Mouse (Mus musculus): ENCODE measurements around the gene Bmp4. TPM values are rescaled to one million over a fixed set of nuclear protein-coding genes. Genes with fewer than 3 reads are reported as not detected.

Gene Bmp4
- polyA plus RNA-seq (2016; fragmentation: Nextera tagmentation; extraction: Ambion mirVana) = 16.6 and 25.0 TPM in 2 replicates

- Histone ChIP-seq H3K36me3 (no peaks in the 10 kb centered on the region), H3K27ac (no peak within 1 kb of the TSS), H3K9me3 (replicated peaks) (no peaks in the 10 kb centered on the region), H3K4me2 (replicated peaks) (peak within 1 kb of the TSS; percentile 47), H3K9ac (peak within 1 kb of the TSS; percentile 36; the same call in 1 of the 2 replicates), H3K4me3 (peak within 1 kb of the TSS; percentile 19), H3K27me3 (peaks cover 76% of the 10 kb centered on the region), H3K4me1 (peaks cover 46% of the 10 kb centered on the region)
- no peak for ATAC-seq (ENCODE audit: low FRiP score)
- under 1% methylated on average over 26 of the region's 26 CpGs for WGBS
These were observed at the start of gene Bmp4 for GRCm38 (mm10) chr14:46390249-46390775. Bmp4 (minus strand) TSS chr14:46390669.

- Histone ChIP-seq H3K27ac (no peak overlapping the region), H3K4me3 (no peak overlapping the region), H3K4me2 (replicated peaks) (no peak overlapping the region), H3K4me1 (peaks cover 7% of the 10 kb centered on the region; the same call in 1 of the 2 replicates), H3K9ac (no peak overlapping the region), H3K9me3 (replicated peaks) (no peaks in the 10 kb centered on the region), H3K27me3 (no peaks in the 10 kb centered on the region), H3K36me3 (no peaks in the 10 kb centered on the region)
- ATAC-seq (ENCODE audit: low FRiP score) = no peak
- 86% methylated on average over 5 of the region's 5 CpGs for WGBS
These were observed 49.1 kb upstream of the Bmp4 start for GRCm38 (mm10) chr14:46439461-46440048.

GRCm38 (mm10) chr14:46436471-46437090 is 46.1 kb upstream of the Bmp4 start:
- Histone ChIP-seq H3K27ac (no peak overlapping the region), H3K36me3 (no peaks in the 10 kb centered on the region), H3K27me3 (no peaks in the 10 kb centered on the region), H3K9me3 (replicated peaks) (no peaks in the 10 kb centered on the region), H3K4me2 (replicated peaks) (no peak overlapping the region), H3K4me3 (no peak overlapping the region), H3K9ac (no peak overlapping the region), H3K4me1 (peaks cover 7% of the 10 kb centered on the region; the same call in 1 of the 2 replicates)
- 23% methylated on average over 9 of the region's 9 CpGs for WGBS
- ATAC-seq (ENCODE audit: low FRiP score) = no peak

GRCm38 (mm10) chr14:46430231-46430630 is 39.8 kb upstream of the Bmp4 start:
- Histone ChIP-seq H3K4me1 (no peaks in the 10 kb centered on the region), H3K36me3 (no peaks in the 10 kb centered on the region), H3K4me2 (replicated peaks) (no peak overlapping the region), H3K9ac (no peak overlapping the region), H3K27ac (no peak overlapping the region), H3K4me3 (no peak overlapping the region), H3K9me3 (replicated peaks) (no peaks in the 10 kb centered on the region), H3K27me3 (no peaks in the 10 kb centered on the region)
- WGBS = 99% methylated on average over 5 of the region's 5 CpGs
- ATAC-seq (ENCODE audit: low FRiP score) = no peak

GRCm38 (mm10) chr14:46427251-46427650 is 36.8 kb upstream of the Bmp4 start:
- Histone ChIP-seq H3K36me3 (no peaks in the 10 kb centered on the region), H3K4me3 (no peak overlapping the region), H3K27me3 (no peaks in the 10 kb centered on the region), H3K9me3 (replicated peaks) (no peaks in the 10 kb centered on the region), H3K4me2 (replicated peaks) (no peak overlapping the region), H3K9ac (no peak overlapping the region), H3K27ac (no peak overlapping the region), H3K4me1 (no peaks in the 10 kb centered on the region)
- ATAC-seq (ENCODE audit: low FRiP score) = no peak
- WGBS = 93% methylated on average over 13 of the region's 13 CpGs

GRCm38 (mm10) chr14:46421823-46422222 is 31.4 kb upstream of the Bmp4 start:
- no peak overlapping the region for H3K4me3 ChIP-seq
- no peaks in the 10 kb centered on the region for H3K9me3 ChIP-seq (replicated peaks)
- no peaks in the 10 kb centered on the region for H3K36me3 ChIP-seq
- H3K4me2 ChIP-seq (replicated peaks) = no peak overlapping the region
- H3K4me1 ChIP-seq = no peaks in the 10 kb centered on the region
- H3K9ac ChIP-seq = no peak overlapping the region
- H3K27me3 ChIP-seq = no peaks in the 10 kb centered on the region
- H3K27ac ChIP-seq = no peak overlapping the region
- ATAC-seq (ENCODE audit: low FRiP score) = no peak
- WGBS = 92% methylated on average over 3 of the region's 3 CpGs

GRCm38 (mm10) chr14:46419269-46419668 is 28.8 kb upstream of the Bmp4 start:
- WGBS = 54% methylated on average over 11 of the region's 11 CpGs
- ATAC-seq (ENCODE audit: low FRiP score) = no peak

GRCm38 (mm10) chr14:46418371-46419097 is 28.1 kb upstream of the Bmp4 start:
- Histone ChIP-seq H3K9me3 (replicated peaks) (no peaks in the 10 kb centered on the region), H3K4me1 (no peaks in the 10 kb centered on the region), H3K4me2 (replicated peaks) (no peak overlapping the region), H3K36me3 (no peaks in the 10 kb centered on the region), H3K9ac (no peak overlapping the region), H3K27me3 (no peaks in the 10 kb centered on the region), H3K27ac (no peak overlapping the region), H3K4me3 (no peak overlapping the region)
- WGBS = 72% methylated on average over 15 of the region's 15 CpGs
- no peak for ATAC-seq (ENCODE audit: low FRiP score)

More at GRCm38 (mm10) chr14:46419269-46419668, 28.8 kb upstream of the Bmp4 start:
- Histone ChIP-seq H3K27me3 (no peaks in the 10 kb centered on the region), H3K27ac (no peak overlapping the region), H3K36me3 (no peaks in the 10 kb centered on the region), H3K9ac (no peak overlapping the region), H3K4me1 (no peaks in the 10 kb centered on the region), H3K4me3 (no peak overlapping the region), H3K9me3 (replicated peaks) (no peaks in the 10 kb centered on the region), H3K4me2 (replicated peaks) (no peak overlapping the region)

GRCm38 (mm10) chr14:46412497-46413000 is 22.1 kb upstream of the Bmp4 start:
- H3K9ac ChIP-seq = no peak overlapping the region
- 83% methylated on average over 7 of the region's 7 CpGs for WGBS
- no peaks in the 10 kb centered on the region for H3K9me3 ChIP-seq (replicated peaks)
- H3K4me3 ChIP-seq = no peak overlapping the region
- no peak overlapping the region for H3K4me2 ChIP-seq (replicated peaks)
- H3K27me3 ChIP-seq = no peaks in the 10 kb centered on the region
- no peak overlapping the region for H3K27ac ChIP-seq
- no peak for ATAC-seq (ENCODE audit: low FRiP score)
- H3K4me1 ChIP-seq = 0 out of 2 replicates have a peak, but pooled peaks cover 2% of the 10 kb centered on the region
- H3K36me3 ChIP-seq = no peaks in the 10 kb centered on the region

GRCm38 (mm10) chr14:46410557-46411120 is 20.2 kb upstream of the Bmp4 start:
- Histone ChIP-seq H3K4me2 (replicated peaks) (no peak overlapping the region), H3K4me3 (no peak overlapping the region), H3K9me3 (replicated peaks) (no peaks in the 10 kb centered on the region), H3K36me3 (no peaks in the 10 kb centered on the region), H3K27me3 (no peaks in the 10 kb centered on the region), H3K9ac (no peak overlapping the region), H3K27ac (no peak overlapping the region), H3K4me1 (0 out of 2 replicates have a peak, but pooled peaks cover 2% of the 10 kb centered on the region)
- ATAC-seq (ENCODE audit: low FRiP score) = no peak
- 60% methylated on average over 4 of the region's 4 CpGs for WGBS

- Histone ChIP-seq H3K4me3 (no peak overlapping the region), H3K27me3 (no peaks in the 10 kb centered on the region), H3K9ac (no peak overlapping the region), H3K4me1 (0 out of 2 replicates have a peak, but pooled peaks cover 2% of the 10 kb centered on the region), H3K27ac (no peak overlapping the region), H3K36me3 (no peaks in the 10 kb centered on the region), H3K4me2 (replicated peaks) (no peak overlapping the region), H3K9me3 (replicated peaks) (no peaks in the 10 kb centered on the region)
- 85% methylated on average over 10 of the region's 10 CpGs for WGBS
- ATAC-seq (ENCODE audit: low FRiP score) = no peak
These were observed 18.5 kb upstream of the Bmp4 start for GRCm38 (mm10) chr14:46409016-46409415.

- Histone ChIP-seq H3K9ac (no peak overlapping the region), H3K27ac (no peak overlapping the region), H3K27me3 (no peaks in the 10 kb centered on the region), H3K9me3 (replicated peaks) (no peaks in the 10 kb centered on the region), H3K4me1 (0 out of 2 replicates have a peak, but pooled peaks cover 2% of the 10 kb centered on the region), H3K36me3 (no peaks in the 10 kb centered on the region), H3K4me3 (no peak overlapping the region), H3K4me2 (replicated peaks) (no peak overlapping the region)
- 82% methylated on average over 3 of the region's 3 CpGs for WGBS
- ATAC-seq (ENCODE audit: low FRiP score) = no peak
These were observed 17.9 kb upstream of the Bmp4 start for GRCm38 (mm10) chr14:46408319-46408718.
